Mouse (Mus musculus) brain, embryonic 14.5 days (tissue): ENCODE measurements around the gene Fmn2. TPM values are rescaled to one million over a fixed set of nuclear protein-coding genes. Genes with fewer than 3 reads are reported as not detected.

Source experiments
- DNase-seq: peaks from one replicate; pipeline ENCODE4 v3.0.0-alpha.2; 2011; ENCODE audit warnings: low read depth
- CTCF ChIP-seq: fragments of 200-500 bp; IDR thresholded peaks from 2 replicates; pipeline ENCODE4 v1.5.1; 2012; ENCODE audit warnings: inconsistent platforms, mild to moderate bottlenecking, moderate library complexity, borderline replicate concordance; ENCODE audit not compliant: insufficient read depth, insufficient read length; ENCODE audit errors: extremely low read depth
- POLR2A ChIP-seq: fragments of 200-500 bp; IDR thresholded peaks from 2 replicates; pipeline ENCODE4 v1.6.1; 2012; ENCODE audit warnings: mild to moderate bottlenecking, inconsistent platforms, borderline replicate concordance; ENCODE audit not compliant: poor library complexity, insufficient read depth, insufficient read length, severe bottlenecking; ENCODE audit errors: extremely low read depth
- polyA plus RNA-seq: library from polyadenylated mRNA; depleted of rRNA; stranded (reverse); fragments of >200 nt; gene quantifications from 2 replicates; pipeline ENCODE4 v1.2.3, GENCODE M21; 2012

Fmn2 gene
- polyA plus RNA-seq, 1 experiment: 18.3 TPM

DNA sequence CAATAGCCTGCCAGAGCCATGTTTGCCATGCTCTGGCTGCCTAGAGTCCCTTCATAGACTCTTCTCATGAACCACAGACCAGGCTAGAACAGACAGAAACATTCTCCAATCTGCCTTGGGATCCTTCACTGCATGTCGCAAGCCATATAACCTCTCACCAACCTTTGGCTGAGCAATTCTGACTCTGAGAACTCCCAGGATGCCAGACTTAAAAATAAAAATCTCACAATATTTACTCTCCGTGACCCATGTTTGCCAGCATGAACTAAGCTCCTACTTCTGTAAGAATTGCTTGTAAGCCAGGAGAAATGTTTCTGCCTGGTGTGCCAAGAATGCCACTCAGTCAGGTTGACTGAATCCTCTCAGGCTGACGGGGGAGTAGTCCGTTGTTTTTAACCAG is 246.9 kb downstream of the Fmn2 start:
- DNase-seq: no peak
- no peak for TF ChIP-seq CTCF
- no peak for TF ChIP-seq POLR2A

DNA sequence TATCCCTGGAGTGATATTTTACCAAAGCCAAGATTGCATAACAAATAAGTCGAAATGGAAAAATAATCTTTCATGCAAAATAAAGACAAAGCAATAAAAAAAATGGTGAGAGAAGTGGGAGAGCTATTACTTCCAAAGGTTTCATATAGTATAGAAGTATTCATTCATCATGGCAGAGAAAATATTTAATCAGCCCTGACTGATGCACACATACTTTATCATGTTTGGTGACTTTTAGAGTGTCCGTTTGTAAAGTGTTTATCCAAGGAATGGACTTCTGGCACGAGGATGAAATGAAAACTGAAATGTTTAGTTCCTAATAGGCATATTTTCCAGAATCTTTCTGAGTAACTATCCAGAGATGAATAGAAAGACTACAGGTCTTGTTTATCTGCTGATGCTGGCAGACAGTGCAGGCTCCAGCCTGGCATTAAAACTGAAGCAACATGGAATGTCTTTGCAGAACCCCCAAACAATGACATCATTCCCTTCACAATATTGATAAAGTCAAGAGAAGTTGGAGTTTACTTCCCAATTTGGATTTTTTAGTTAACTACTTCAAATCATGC is 249.4 kb downstream of the Fmn2 start:
- DNase-seq: no peak
- TF ChIP-seq CTCF: no peak
- no peak for TF ChIP-seq POLR2A

DNA sequence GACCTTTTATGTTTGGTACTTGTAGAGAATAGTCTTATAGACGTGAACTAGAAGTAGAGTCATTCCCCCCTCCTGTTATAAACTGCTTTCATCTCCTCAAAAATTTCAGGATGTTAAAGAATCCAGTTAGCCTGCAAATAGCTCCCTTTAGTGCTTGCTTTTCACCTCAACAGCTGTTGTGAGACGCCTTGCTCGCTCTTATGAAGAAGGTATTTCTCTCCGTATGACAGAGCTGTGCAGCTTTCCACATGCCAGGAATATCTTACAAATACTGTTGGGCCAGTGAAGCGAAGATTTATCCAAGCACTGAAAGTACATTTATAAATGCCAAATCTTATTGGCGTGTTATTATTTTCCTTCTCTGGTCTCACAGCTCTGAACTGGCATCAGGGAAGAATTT is 257.7 kb downstream of the Fmn2 start:
- TF ChIP-seq POLR2A (no peak), CTCF (no peak)
- no peak for DNase-seq

DNA sequence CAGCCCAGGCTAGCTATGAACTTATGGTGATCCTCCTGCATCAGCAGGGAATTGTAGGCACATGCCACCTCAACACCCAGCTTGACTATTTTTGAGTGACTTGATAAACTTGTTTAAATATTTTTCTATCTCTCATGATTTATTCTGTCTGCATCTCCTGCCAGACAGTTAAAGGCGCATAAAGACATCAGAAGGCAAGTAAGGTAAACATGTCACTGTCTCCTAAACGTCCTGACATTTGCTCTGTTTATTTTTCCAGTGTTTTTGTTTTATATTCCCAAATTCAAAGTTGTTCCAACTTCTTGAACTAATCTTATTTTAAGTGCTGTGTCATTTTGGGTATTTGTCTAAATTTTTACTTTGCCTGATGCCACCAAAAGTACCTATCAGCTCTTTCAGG is 264.1 kb downstream of the Fmn2 start:
- TF ChIP-seq POLR2A (no peak), CTCF (no peak)
- no peak for DNase-seq

DNA sequence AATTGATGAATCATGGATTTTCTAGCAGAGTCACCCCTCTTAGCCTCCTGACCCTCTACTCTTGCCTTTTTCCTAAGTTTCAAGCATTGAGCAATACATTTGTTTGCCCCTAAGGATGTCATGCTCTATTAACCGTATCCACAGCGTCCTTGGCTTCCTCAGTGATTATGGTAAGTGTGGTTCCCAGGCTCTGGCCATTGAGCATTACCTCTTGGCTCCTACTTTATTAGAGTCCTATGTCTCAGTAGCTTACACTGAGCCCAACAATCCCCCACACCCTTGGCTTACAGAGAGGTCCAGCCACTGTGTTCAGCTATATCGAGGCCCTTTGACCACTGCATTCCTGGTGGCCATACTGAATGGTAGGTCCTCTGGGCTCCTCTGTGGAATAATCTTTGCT is 265.2 kb downstream of the Fmn2 start:
- no peak for TF ChIP-seq POLR2A
- no peak for TF ChIP-seq CTCF
- no peak for DNase-seq

DNA sequence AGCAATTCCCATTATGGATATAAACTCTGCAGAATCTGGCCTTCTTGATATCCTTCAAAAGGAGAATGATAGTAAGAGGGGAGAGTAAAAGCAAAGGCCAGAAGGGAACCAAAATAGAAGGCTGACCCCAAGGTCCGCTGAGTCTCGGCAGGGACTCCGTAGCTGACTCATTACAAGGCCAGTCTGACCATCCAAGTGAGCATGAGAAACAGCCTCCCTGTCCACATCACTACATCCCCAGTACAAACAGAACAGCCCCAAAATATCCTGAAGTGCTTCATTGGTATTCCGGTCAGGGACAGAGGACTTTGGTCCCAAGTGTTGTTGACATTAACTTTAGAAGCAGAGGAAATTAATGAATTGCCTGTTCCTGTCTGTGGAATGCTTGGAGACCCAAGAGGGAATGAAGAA is 270.3 kb downstream of the Fmn2 start:
- DNase-seq: peak; percentile 15

DNA sequence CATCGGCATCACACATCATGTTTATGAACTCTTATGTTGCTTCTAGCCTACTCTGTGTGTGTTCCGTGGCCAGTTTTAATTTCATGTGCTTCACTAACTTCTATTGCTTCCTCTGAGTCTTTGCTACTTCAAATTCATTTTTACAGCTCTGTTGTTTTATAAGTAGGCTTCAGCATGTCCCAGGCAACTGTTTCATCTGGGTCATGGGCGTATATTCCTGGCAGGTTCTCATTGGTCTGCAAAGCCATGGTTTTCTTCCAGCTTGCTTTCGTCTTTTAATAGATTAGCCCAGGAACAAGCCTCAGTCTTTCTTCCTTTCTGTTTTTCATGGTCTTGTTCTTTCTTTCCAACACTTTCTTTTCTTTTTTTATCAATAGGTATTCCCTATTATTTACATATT is 279.4 kb downstream of the Fmn2 start:
- TF ChIP-seq POLR2A (no peak), CTCF (no peak)
- DNase-seq: no peak

More for the DNA sequence above, 270.3 kb downstream of the Fmn2 start:
- TF ChIP-seq CTCF (no peak), POLR2A (no peak)

DNA sequence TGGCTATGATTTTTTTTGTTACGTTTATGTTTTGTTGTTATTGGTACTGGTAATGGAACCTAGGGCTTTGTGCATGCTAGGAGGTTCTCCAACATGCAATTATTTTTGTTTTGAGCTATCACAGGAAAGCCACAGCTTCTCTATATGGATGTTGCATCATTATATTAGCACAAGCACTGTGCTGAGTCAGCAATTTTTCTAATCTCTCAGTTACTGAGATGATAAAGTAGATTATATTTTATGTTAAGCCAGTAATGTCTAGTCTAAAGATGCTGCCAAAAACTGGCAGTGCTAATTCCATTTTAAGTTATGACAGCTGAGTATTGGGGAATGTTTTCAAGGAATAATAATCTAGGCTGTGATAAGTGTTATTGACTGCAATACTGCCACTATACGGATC is 287.0 kb downstream of the Fmn2 start:
- TF ChIP-seq POLR2A: no peak
- no peak for TF ChIP-seq CTCF

DNA sequence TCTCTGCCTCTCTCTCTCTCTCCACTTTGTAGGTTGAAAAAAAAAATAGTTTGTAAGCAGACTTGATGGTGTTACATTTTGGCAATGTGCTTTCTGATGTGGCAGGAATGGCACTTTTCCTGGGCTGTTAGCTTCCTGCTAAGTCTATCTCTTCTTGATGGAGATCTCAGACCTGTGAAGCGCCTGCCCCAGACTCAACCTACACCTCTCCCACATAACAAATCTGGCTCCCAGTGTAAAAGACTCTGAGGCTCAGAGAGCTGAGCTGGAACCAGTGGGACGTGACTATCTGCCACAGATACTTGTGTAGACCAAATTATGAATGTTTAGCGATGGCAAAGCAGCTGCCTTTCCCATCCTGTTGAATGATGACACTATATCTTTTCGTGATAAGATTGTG is 310.2 kb downstream of the Fmn2 start:
- TF ChIP-seq CTCF (no peak), POLR2A (no peak)
- DNase-seq: no peak

More for the DNA sequence above, 287.0 kb downstream of the Fmn2 start:
- DNase-seq: no peak

DNA sequence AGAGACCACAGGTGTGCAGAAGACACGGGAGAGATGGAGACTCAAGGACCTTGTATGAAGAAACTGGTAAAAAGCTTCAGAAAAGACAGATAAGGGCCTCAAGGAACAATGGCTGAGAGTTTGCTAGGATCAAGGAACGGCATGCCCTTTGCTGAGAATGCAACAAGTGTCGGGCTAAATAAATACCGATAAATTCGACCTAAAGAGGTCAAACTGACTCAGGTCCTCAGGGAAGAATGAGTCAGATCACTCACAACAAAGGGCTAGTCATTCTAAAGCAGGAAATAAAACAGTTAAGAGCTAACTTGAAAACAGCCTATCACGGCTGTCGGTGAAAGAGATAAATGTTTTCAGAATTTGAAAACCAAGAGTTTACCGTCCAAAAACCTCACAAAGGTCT is 324.9 kb downstream of the Fmn2 start:
- TF ChIP-seq CTCF (no peak), POLR2A (no peak)
- no peak for DNase-seq

DNA sequence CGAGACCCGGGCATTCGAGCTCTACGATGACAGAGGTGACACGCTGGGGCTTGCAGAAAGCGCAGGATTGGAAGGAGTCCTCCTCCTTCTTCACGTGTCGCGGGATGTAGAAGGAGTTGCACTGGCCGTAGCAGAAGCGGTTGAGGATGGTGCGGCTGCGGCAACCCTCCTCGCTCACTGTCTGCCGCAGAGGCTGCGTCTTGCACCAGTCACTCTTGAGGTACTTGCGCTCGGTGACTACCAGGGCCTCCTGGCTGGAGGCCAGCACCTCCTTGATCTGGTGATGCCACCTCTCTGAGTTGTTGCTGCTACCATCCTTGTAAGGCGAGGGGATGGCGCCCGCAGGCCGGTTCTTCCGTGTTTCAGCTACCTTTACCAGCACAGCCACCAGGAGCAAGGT is 335.2 kb downstream of the Fmn2 start:
- no peak for TF ChIP-seq CTCF
- TF ChIP-seq POLR2A: no peak
- DNase-seq: no peak

DNA sequence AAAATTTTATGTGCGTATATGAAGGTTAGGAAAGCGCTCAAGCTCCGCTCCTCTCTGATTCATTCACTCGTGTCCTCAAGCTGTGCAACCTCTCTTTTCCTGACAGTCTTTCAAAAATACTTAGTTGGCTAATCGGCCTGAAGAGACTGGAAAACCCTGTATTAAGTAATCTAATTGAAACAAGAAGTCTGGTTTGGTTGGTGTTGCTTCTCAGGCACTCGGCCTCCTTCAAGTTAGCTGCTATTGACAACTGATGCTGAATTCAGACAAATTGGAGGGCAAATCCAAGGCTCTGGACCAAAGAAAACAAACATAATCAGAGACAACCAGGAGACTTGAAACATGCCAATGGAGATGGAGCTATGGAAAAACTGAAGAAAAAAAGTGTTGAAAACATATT is 343.2 kb downstream of the Fmn2 start:
- TF ChIP-seq CTCF (no peak), POLR2A (no peak)
- no peak for DNase-seq
